Mouse (Mus musculus) heart, embryonic 10.5 days (tissue): ENCODE measurements around the gene Vmn1r5. TPM values are rescaled to one million over a fixed set of nuclear protein-coding genes. Genes with fewer than 3 reads are reported as not detected.

Experiments
- polyA plus RNA-seq: library from polyadenylated mRNA; unstranded; fragments of >200 nt; fragmentation: Nextera tagmentation; extraction: Ambion mirVana; gene quantifications from 2 replicates; pipeline ENCODE4 v1.2.1, GENCODE M21; 2016

The Vmn1r5 gene
- polyA plus RNA-seq, 1 experiment from 2014 or later: not detected

Other genes with a start within 250 kb of the Vmn1r5 start
- 35.8 and 39.9 TPM in 2 replicates for gene Kbtbd2, start 172.5 kb upstream of the Vmn1r5 start, polyA plus RNA-seq
- 122 and 142 TPM in 2 replicates for gene Fkbp9, start 138.2 kb upstream of the Vmn1r5 start, polyA plus RNA-seq
- 74.1 and 75.4 TPM in 2 replicates for gene Nt5c3, start 46.3 kb upstream of the Vmn1r5 start, polyA plus RNA-seq
- gene Vmn1r4, start 46.3 kb upstream of the Vmn1r5 start, polyA plus RNA-seq: 0.13 and 0.16 TPM in 2 replicates
- gene Vmn1r6, start 27.0 kb downstream of the Vmn1r5 start, polyA plus RNA-seq: not detected in 2 replicates
- not detected in 2 replicates for gene Vmn1r7, start 55.1 kb downstream of the Vmn1r5 start, polyA plus RNA-seq
- not detected in 2 replicates for gene Vmn1r8, start 62.0 kb downstream of the Vmn1r5 start, polyA plus RNA-seq
- not detected in 2 replicates for gene Vmn1r9, start 96.5 kb downstream of the Vmn1r5 start, polyA plus RNA-seq
- gene Vmn1r10, start 139.2 kb downstream of the Vmn1r5 start, polyA plus RNA-seq: not detected in 2 replicates
- not detected in 2 replicates for gene Vmn1r11, start 163.2 kb downstream of the Vmn1r5 start, polyA plus RNA-seq
- not detected in 2 replicates for gene Vmn1r12, start 186.6 kb downstream of the Vmn1r5 start, polyA plus RNA-seq
- gene Vmn1r13, start 233.0 kb downstream of the Vmn1r5 start, polyA plus RNA-seq: not detected in 2 replicates